Mouse (Mus musculus): Measurements from ENCODE around the gene Ripk4. TPM values are rescaled to one million over a fixed set of nuclear protein-coding genes. Genes with fewer than 3 reads are reported as not detected.

The Ripk4 gene
- total and polyA plus RNA-seq, 3 experiments = 0.05 TPM; not detected in 2

GRCm38 (mm10) chr16:97726436-97726835, 37.2 kb downstream of the Ripk4 start:
- 0 out of 2 replicates have a peak, but pooled peaks cover 3% of the 10 kb centered on the region for H3K27me3 ChIP-seq (ENCODE audit: insufficient read depth, low read length)
- no peak for TF ChIP-seq CTCF (IDR thresholded peaks at IDR 0.05; ENCODE audit: low read depth, low read length)
- TF ChIP-seq GATA1 (IDR thresholded peaks at IDR 0.05; ENCODE audit: borderline replicate concordance, low read length) = no peak
- TF ChIP-seq GATA2 (IDR thresholded peaks at IDR 0.05; ENCODE audit: borderline replicate concordance, low read depth, low read length) = no peak
- no peak for TF ChIP-seq POLR2AphosphoS5 (IDR thresholded peaks at IDR 0.05; ENCODE audit: insufficient replicate concordance, low read depth, low read length)
- no peak for TF ChIP-seq TAL1 (conservative IDR thresholded peaks at IDR 0.05; ENCODE audit: low read depth, low read length)
- ATAC-seq (ENCODE audit: extremely low read depth, insufficient number of reproducible peaks, low FRiP score, poor library complexity, severe bottlenecking) (no peak), DNase-seq (ENCODE audit: low spot score) (no peak)
- no peaks in the 10 kb centered on the region for H3K9me3 ChIP-seq (replicated peaks)
- no peak overlapping the region for H3K4me3 ChIP-seq (ENCODE audit: low read depth, low read length)
- H3K36me3 ChIP-seq (replicated peaks) = no peaks in the 10 kb centered on the region
- H3K4me1 ChIP-seq (ENCODE audit: insufficient read depth, low read depth, low read length) = no peaks in the 10 kb centered on the region

GRCm38 (mm10) chr16:97720093-97720492, 43.5 kb downstream of the Ripk4 start:
- TF ChIP-seq GATA2 (IDR thresholded peaks at IDR 0.05; ENCODE audit: borderline replicate concordance, low read depth, low read length) (no peak), TAL1 (conservative IDR thresholded peaks at IDR 0.05; ENCODE audit: low read depth, low read length) (no peak), POLR2AphosphoS5 (IDR thresholded peaks at IDR 0.05; ENCODE audit: insufficient replicate concordance, low read depth, low read length) (no peak), CTCF (IDR thresholded peaks at IDR 0.05; ENCODE audit: low read depth, low read length) (no peak), GATA1 (IDR thresholded peaks at IDR 0.05; ENCODE audit: borderline replicate concordance, low read length) (no peak)
- no peak for ATAC-seq (ENCODE audit: extremely low read depth, insufficient number of reproducible peaks, low FRiP score, poor library complexity, severe bottlenecking)

GRCm38 (mm10) chr16:97719392-97719983, 44.1 kb downstream of the Ripk4 start:
- no peaks in the 10 kb centered on the region for H3K9me3 ChIP-seq (replicated peaks)
- H3K4me3 ChIP-seq (ENCODE audit: low read depth, low read length) = no peak overlapping the region
- ATAC-seq (ENCODE audit: extremely low read depth, insufficient number of reproducible peaks, low FRiP score, poor library complexity, severe bottlenecking) = no peak
- no peaks in the 10 kb centered on the region for H3K4me1 ChIP-seq (ENCODE audit: insufficient read depth, low read depth, low read length)
- peaks cover 4% of the 10 kb centered on the region; the same call in 1 of the 2 replicates for H3K27me3 ChIP-seq (ENCODE audit: insufficient read depth, low read length)
- no peaks in the 10 kb centered on the region for H3K36me3 ChIP-seq (replicated peaks)
- no peak for TF ChIP-seq GATA2 (IDR thresholded peaks at IDR 0.05; ENCODE audit: borderline replicate concordance, low read depth, low read length)
- TF ChIP-seq TAL1 (conservative IDR thresholded peaks at IDR 0.05; ENCODE audit: low read depth, low read length) = no peak
- no peak for TF ChIP-seq GATA1 (IDR thresholded peaks at IDR 0.05; ENCODE audit: borderline replicate concordance, low read length)
- TF ChIP-seq CTCF (IDR thresholded peaks at IDR 0.05; ENCODE audit: low read depth, low read length) = no peak
- TF ChIP-seq POLR2AphosphoS5 (IDR thresholded peaks at IDR 0.05; ENCODE audit: insufficient replicate concordance, low read depth, low read length) = no peak
- DNase-seq (ENCODE audit: low spot score) = no peak

More at GRCm38 (mm10) chr16:97720093-97720492, 43.5 kb downstream of the Ripk4 start:
- Histone ChIP-seq H3K36me3 (replicated peaks) (no peaks in the 10 kb centered on the region), H3K4me3 (ENCODE audit: low read depth, low read length) (no peak overlapping the region), H3K4me1 (ENCODE audit: insufficient read depth, low read depth, low read length) (no peaks in the 10 kb centered on the region), H3K9me3 (replicated peaks) (no peaks in the 10 kb centered on the region), H3K27me3 (ENCODE audit: insufficient read depth, low read length) (peaks cover 4% of the 10 kb centered on the region; the same call in 1 of the 2 replicates)
- DNase-seq (ENCODE audit: low spot score) = no peak

GRCm38 (mm10) chr16:97716567-97716966, 47.0 kb downstream of the Ripk4 start:
- no peaks in the 10 kb centered on the region for H3K36me3 ChIP-seq (replicated peaks)
- H3K27me3 ChIP-seq (ENCODE audit: insufficient read depth, low read length) = peaks cover 4% of the 10 kb centered on the region
- H3K4me3 ChIP-seq (ENCODE audit: low read depth, low read length) = no peak overlapping the region
- DNase-seq (ENCODE audit: low spot score) (no peak), ATAC-seq (ENCODE audit: extremely low read depth, insufficient number of reproducible peaks, low FRiP score, poor library complexity, severe bottlenecking) (no peak)
- TF ChIP-seq GATA1 (IDR thresholded peaks at IDR 0.05; ENCODE audit: borderline replicate concordance, low read length) (no peak), POLR2AphosphoS5 (IDR thresholded peaks at IDR 0.05; ENCODE audit: insufficient replicate concordance, low read depth, low read length) (no peak), CTCF (IDR thresholded peaks at IDR 0.05; ENCODE audit: low read depth, low read length) (no peak), GATA2 (IDR thresholded peaks at IDR 0.05; ENCODE audit: borderline replicate concordance, low read depth, low read length) (no peak), TAL1 (conservative IDR thresholded peaks at IDR 0.05; ENCODE audit: low read depth, low read length) (no peak)
- H3K9me3 ChIP-seq (replicated peaks) = no peaks in the 10 kb centered on the region
- no peaks in the 10 kb centered on the region for H3K4me1 ChIP-seq (ENCODE audit: insufficient read depth, low read depth, low read length)

GRCm38 (mm10) chr16:97712129-97712528, 51.5 kb downstream of the Ripk4 start:
- no peak for DNase-seq (ENCODE audit: low spot score)
- TF ChIP-seq TAL1 (conservative IDR thresholded peaks at IDR 0.05; ENCODE audit: low read depth, low read length) = no peak
- TF ChIP-seq GATA2 (IDR thresholded peaks at IDR 0.05; ENCODE audit: borderline replicate concordance, low read depth, low read length) = no peak
- TF ChIP-seq POLR2AphosphoS5 (IDR thresholded peaks at IDR 0.05; ENCODE audit: insufficient replicate concordance, low read depth, low read length) = no peak
- no peak for TF ChIP-seq CTCF (IDR thresholded peaks at IDR 0.05; ENCODE audit: low read depth, low read length)
- no peak for TF ChIP-seq GATA1 (IDR thresholded peaks at IDR 0.05; ENCODE audit: borderline replicate concordance, low read length)
- no peak overlapping the region for H3K4me3 ChIP-seq (ENCODE audit: low read depth, low read length)
- H3K27me3 ChIP-seq (ENCODE audit: insufficient read depth, low read length) = peaks cover 4% of the 10 kb centered on the region
- no peaks in the 10 kb centered on the region for H3K9me3 ChIP-seq (replicated peaks)
- ATAC-seq (ENCODE audit: extremely low read depth, insufficient number of reproducible peaks, low FRiP score, poor library complexity, severe bottlenecking) = no peak
- no peaks in the 10 kb centered on the region for H3K36me3 ChIP-seq (replicated peaks)
- H3K4me1 ChIP-seq (ENCODE audit: insufficient read depth, low read depth, low read length) = no peaks in the 10 kb centered on the region

- DNase-seq (ENCODE audit: low spot score) (no peak), ATAC-seq (ENCODE audit: extremely low read depth, insufficient number of reproducible peaks, low FRiP score, poor library complexity, severe bottlenecking) (no peak)
- Histone ChIP-seq H3K4me3 (ENCODE audit: low read depth, low read length) (no peak overlapping the region), H3K9me3 (replicated peaks) (no peaks in the 10 kb centered on the region), H3K27me3 (ENCODE audit: insufficient read depth, low read length) (0 out of 2 replicates have a peak, but pooled peaks cover 3% of the 10 kb centered on the region), H3K36me3 (replicated peaks) (no peaks in the 10 kb centered on the region), H3K4me1 (ENCODE audit: insufficient read depth, low read depth, low read length) (no peaks in the 10 kb centered on the region)
- TF ChIP-seq GATA1 (IDR thresholded peaks at IDR 0.05; ENCODE audit: borderline replicate concordance, low read length) = no peak
- no peak for TF ChIP-seq CTCF (IDR thresholded peaks at IDR 0.05; ENCODE audit: low read depth, low read length)
These were observed 61.7 kb downstream of the Ripk4 start for GRCm38 (mm10) chr16:97701871-97702270.
